Mouse (Mus musculus) embryonic facial prominence, embryonic 13.5 days (tissue): Measurements from ENCODE around the gene Ifi211. TPM values are rescaled to one million over a fixed set of nuclear protein-coding genes. Genes with fewer than 3 reads are reported as not detected.
"Not testable (repeated sequence)": the region's sequence is repeated elsewhere in the genome, so short reads cannot be mapped to it uniquely, and the experiment has no call there.

Source experiments
- ATAC-seq: fragments of 200-750 bp; cut with Nextera tagmentation; 2 replicates; pipeline ENCODE4 v1.8.0; 2017; ENCODE audit warnings: low read depth; ENCODE audit not compliant: insufficient number of reproducible peaks, insufficient read depth, low FRiP score, low TSS enrichment
- H3K27ac ChIP-seq: fragments of 300-500 bp; sonication (generic); 2 replicates; pipeline ENCODE4 v1.5.1; 2015; ENCODE audit warnings: moderate library complexity, mild to moderate bottlenecking, inconsistent platforms
- H3K27me3 ChIP-seq: fragments of 300-500 bp; sonication (generic); 2 replicates; pipeline ENCODE4 v1.6.1; 2015; ENCODE audit warnings: mild to moderate bottlenecking, inconsistent platforms
- H3K36me3 ChIP-seq: fragments of 300-500 bp; sonication (generic); 2 replicates; pipeline ENCODE4 v1.6.1; 2015; ENCODE audit warnings: mild to moderate bottlenecking, inconsistent platforms
- H3K4me1 ChIP-seq: fragments of 300-500 bp; sonication (generic); 2 replicates; pipeline ENCODE4 v1.6.1; 2015; ENCODE audit warnings: inconsistent platforms
- H3K4me2 ChIP-seq: fragments of 300-500 bp; sonication (generic); 2 replicates; pipeline ENCODE4 v1.6.1; 2015; ENCODE audit warnings: moderate library complexity, mild to moderate bottlenecking, inconsistent platforms
- H3K4me3 ChIP-seq: fragments of 300-500 bp; sonication (generic); 2 replicates; pipeline ENCODE4 v1.5.1; 2015; ENCODE audit warnings: mild to moderate bottlenecking, inconsistent platforms
- H3K9ac ChIP-seq: fragments of 300-500 bp; sonication (generic); 2 replicates; pipeline ENCODE4 v1.6.1; 2015; ENCODE audit warnings: mild to moderate bottlenecking, inconsistent platforms
- H3K9me3 ChIP-seq: fragments of 300-500 bp; sonication (generic); 2 replicates; pipeline ENCODE4 v1.6.1; 2016; ENCODE audit warnings: inconsistent platforms
- WGBS: fragments of 180-500 bp; shearing (Covaris S2); methylation state at CpG from one replicate; pipeline ENCODE4 v1.1.7; 2015; ENCODE audit warnings: mixed read lengths; 5-methylcytosine and 5-hydroxymethylcytosine counted together
- polyA plus RNA-seq: library from polyadenylated mRNA; unstranded; fragments of >200 nt; fragmentation: Nextera tagmentation; extraction: Ambion mirVana; gene quantifications from 2 replicates; pipeline ENCODE4 v1.2.1, GENCODE M21; 2015

Gene Ifi211
- polyA plus RNA-seq, result 0.63 and 1.1 TPM in 2 replicates

- H3K27ac ChIP-seq, H3K9me3 ChIP-seq, H3K4me2 ChIP-seq, H3K4me3 ChIP-seq, ATAC-seq, H3K9ac ChIP-seq, H3K27me3 ChIP-seq, H3K36me3 ChIP-seq, H3K4me1 ChIP-seq: not testable (repeated sequence)
- WGBS, result 81% methylated on average over 6 of the region's 6 CpGs
Observed at GRCm38 (mm10) chr1:173912548-173913255, at the start of gene Ifi211. TSS of gene Ifi211 (minus strand) at chr1:173913046.

GRCm38 (mm10) chr1:173961491-173961890 lies 48.6 kb upstream of the Ifi211 start:
- H3K9ac ChIP-seq, result not testable (repeated sequence)

GRCm38 (mm10) chr1:173959998-173960397 lies 47.2 kb upstream of the Ifi211 start:
- not testable (repeated sequence) for H3K4me1 ChIP-seq, H3K4me2 ChIP-seq, H3K27me3 ChIP-seq, H3K27ac ChIP-seq, H3K9me3 ChIP-seq, H3K4me3 ChIP-seq, H3K9ac ChIP-seq, ATAC-seq, H3K36me3 ChIP-seq
- WGBS, result 72% methylated on average over 3 of the region's 3 CpGs

More at GRCm38 (mm10) chr1:173961491-173961890, 48.6 kb upstream of the Ifi211 start:
- H3K27me3 ChIP-seq, H3K27ac ChIP-seq, H3K36me3 ChIP-seq, H3K9me3 ChIP-seq, H3K4me1 ChIP-seq, H3K4me3 ChIP-seq, H3K4me2 ChIP-seq, ATAC-seq: not testable (repeated sequence)
- WGBS, result 93% methylated on average over 1 of the region's 1 CpGs

- not testable (repeated sequence) for H3K4me1 ChIP-seq, H3K27me3 ChIP-seq, H3K9ac ChIP-seq, ATAC-seq, H3K4me2 ChIP-seq, H3K9me3 ChIP-seq, H3K27ac ChIP-seq, H3K36me3 ChIP-seq, H3K4me3 ChIP-seq
- WGBS, result 74% methylated on average over 3 of the region's 3 CpGs
Observed at GRCm38 (mm10) chr1:173955839-173956527, 43.1 kb upstream of the Ifi211 start.

- H3K9ac ChIP-seq, result no peak overlapping the region
- H3K4me1 ChIP-seq, result no peaks in the 10 kb centered on the region
- H3K4me2 ChIP-seq, result no peak overlapping the region
- ATAC-seq, result no peak
- WGBS, result 81% methylated on average over 2 of the region's 2 CpGs
- no peaks in the 10 kb centered on the region for H3K36me3 ChIP-seq
- H3K27me3 ChIP-seq, result no peaks in the 10 kb centered on the region
- no peak overlapping the region for H3K4me3 ChIP-seq
- H3K9me3 ChIP-seq, result no peaks in the 10 kb centered on the region
- no peak overlapping the region for H3K27ac ChIP-seq
Observed at GRCm38 (mm10) chr1:173955071-173955796, 42.4 kb upstream of the Ifi211 start.

GRCm38 (mm10) chr1:173953563-173953962 lies 40.7 kb upstream of the Ifi211 start:
- no peak for ATAC-seq
- Histone ChIP-seq H3K4me1 (no peaks in the 10 kb centered on the region), H3K4me3 (no peak overlapping the region), H3K9me3 (no peaks in the 10 kb centered on the region), H3K9ac (no peak overlapping the region), H3K27ac (no peak overlapping the region), H3K36me3 (no peaks in the 10 kb centered on the region), H3K4me2 (no peak overlapping the region), H3K27me3 (no peaks in the 10 kb centered on the region)
- WGBS, result 74% methylated on average over 1 of the region's 1 CpGs

- H3K27me3 ChIP-seq, ATAC-seq, H3K4me3 ChIP-seq, H3K9me3 ChIP-seq, H3K4me1 ChIP-seq, H3K4me2 ChIP-seq, H3K36me3 ChIP-seq, H3K9ac ChIP-seq, H3K27ac ChIP-seq: not testable (repeated sequence)
- 87% methylated on average over 2 of the region's 2 CpGs for WGBS
Observed at GRCm38 (mm10) chr1:173949044-173949443, 36.2 kb upstream of the Ifi211 start.

- H3K4me3 ChIP-seq, H3K27me3 ChIP-seq, H3K9me3 ChIP-seq, H3K4me1 ChIP-seq, H3K27ac ChIP-seq, H3K36me3 ChIP-seq, H3K4me2 ChIP-seq, H3K9ac ChIP-seq, ATAC-seq: not testable (repeated sequence)
Observed at GRCm38 (mm10) chr1:173942780-173943066, 29.9 kb upstream of the Ifi211 start.

GRCm38 (mm10) chr1:173941924-173942779 lies 29.3 kb upstream of the Ifi211 start, which contains the start of the genes Mndal and Ifi203:
TSS of gene Mndal (minus strand) at chr1:173942491.
TSS of gene Ifi203 (minus strand) at chr1:173942672.
- not testable (repeated sequence) for H3K27ac ChIP-seq, H3K27me3 ChIP-seq
- 53% methylated on average over 3 of the region's 3 CpGs for WGBS

GRCm38 (mm10) chr1:173941522-173941921 lies 28.7 kb upstream of the Ifi211 start:
- not testable (repeated sequence) for ATAC-seq, H3K27me3 ChIP-seq, H3K9ac ChIP-seq, H3K4me2 ChIP-seq, H3K4me3 ChIP-seq, H3K4me1 ChIP-seq, H3K9me3 ChIP-seq, H3K27ac ChIP-seq, H3K36me3 ChIP-seq
- 92% methylated on average over 2 of the region's 2 CpGs for WGBS

More at GRCm38 (mm10) chr1:173941924-173942779, 29.3 kb upstream of the Ifi211 start, which contains the start of the genes Mndal and Ifi203:
- ATAC-seq, H3K4me1 ChIP-seq, H3K9ac ChIP-seq, H3K9me3 ChIP-seq, H3K36me3 ChIP-seq, H3K4me3 ChIP-seq, H3K4me2 ChIP-seq: not testable (repeated sequence)

- not testable (repeated sequence) for ATAC-seq, H3K4me3 ChIP-seq
- 44% methylated on average over 3 of the region's 3 CpGs for WGBS
Observed at GRCm38 (mm10) chr1:173919279-173919678, 6.4 kb upstream of the Ifi211 start.

More at GRCm38 (mm10) chr1:173919279-173919678, 6.4 kb upstream of the Ifi211 start:
- H3K9ac ChIP-seq, H3K36me3 ChIP-seq, H3K27ac ChIP-seq, H3K9me3 ChIP-seq, H3K4me2 ChIP-seq, H3K4me1 ChIP-seq, H3K27me3 ChIP-seq: not testable (repeated sequence)
